Mouse (Mus musculus): ENCODE results near the gene Lcp1.
A peak's percentile ranks its signal among the peaks of the same experiment; 100 is the strongest.

GRCm38 (mm10) chr14:75229834-75230233 is 98.9 kb downstream of the Lcp1 start:
- TF ChIP-seq CTCF (IDR thresholded peaks at IDR 0.05; ENCODE audit: low read depth, low read length) (peak; percentile 57), POLR2A (IDR thresholded peaks at IDR 0.05; ENCODE audit: extremely low read depth, insufficient read depth, low read length) (no peak)
